Mouse (Mus musculus) adrenal gland, postnatal 10 days (tissue): ENCODE data around the gene Cdh23. TPM values are rescaled to one million over a fixed set of nuclear protein-coding genes. Genes with fewer than 3 reads are reported as not detected.

Experiments used
- DNase-seq: peaks from one replicate; pipeline ENCODE4 v3.0.0; 2021; ENCODE audit warnings: mixed read lengths
- total RNA-seq, 2 experiments: library from RNA; stranded (reverse); gene quantifications; 2 replicates each; pipeline ENCODE4 v1.2.3; 2021

Cdh23 gene
- total RNA-seq, 2 experiments from 2014 or later = 2.5 to 7.2 TPM

DNA sequence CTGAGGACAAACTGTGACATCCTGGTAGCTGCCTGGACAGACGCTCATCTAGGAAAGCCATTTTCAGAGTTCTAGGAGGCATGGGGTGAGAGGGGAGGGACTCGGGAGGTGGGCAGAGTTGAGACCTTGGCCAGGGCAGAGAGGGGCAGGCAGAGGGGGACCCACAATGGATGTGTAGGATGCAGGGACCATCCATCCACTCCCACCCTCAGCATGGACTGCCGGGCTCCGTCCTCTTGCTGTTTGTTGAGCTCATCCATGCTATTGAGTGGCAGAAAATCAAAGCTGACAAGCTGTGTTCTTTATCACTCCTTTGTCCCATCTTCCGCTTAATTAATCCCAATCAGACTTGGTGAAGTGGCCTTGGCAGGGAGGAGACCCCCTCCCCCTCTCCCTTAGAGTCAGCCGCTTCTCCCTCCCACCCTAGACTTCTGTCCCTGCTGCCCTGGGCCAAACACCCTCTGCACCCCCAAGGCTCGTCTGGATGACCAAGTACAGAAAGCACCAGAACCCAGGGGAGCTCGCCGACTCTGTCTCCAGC, 222.4 kb downstream of the Cdh23 start:
- no peak for DNase-seq

DNA sequence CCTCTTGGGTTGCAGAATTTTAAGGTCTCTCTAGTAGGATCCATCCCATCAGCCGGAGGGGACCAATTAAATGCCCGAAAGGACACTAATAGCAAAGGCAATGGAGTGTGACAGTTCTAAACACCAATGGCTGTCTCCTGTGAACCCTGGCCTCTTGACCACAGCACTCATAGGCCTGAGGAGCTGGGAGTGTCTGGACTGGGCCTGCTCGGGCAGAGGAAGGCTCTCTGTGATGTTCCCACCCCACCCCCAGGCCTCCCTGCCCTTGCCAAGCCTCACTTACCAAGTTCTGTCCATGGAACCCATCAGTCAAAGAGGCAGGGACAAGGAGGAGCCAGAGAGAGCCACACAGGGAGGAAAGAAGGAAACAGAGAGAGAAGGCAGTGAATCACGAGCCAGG, 228.5 kb downstream of the Cdh23 start:
- no peak for DNase-seq

DNA sequence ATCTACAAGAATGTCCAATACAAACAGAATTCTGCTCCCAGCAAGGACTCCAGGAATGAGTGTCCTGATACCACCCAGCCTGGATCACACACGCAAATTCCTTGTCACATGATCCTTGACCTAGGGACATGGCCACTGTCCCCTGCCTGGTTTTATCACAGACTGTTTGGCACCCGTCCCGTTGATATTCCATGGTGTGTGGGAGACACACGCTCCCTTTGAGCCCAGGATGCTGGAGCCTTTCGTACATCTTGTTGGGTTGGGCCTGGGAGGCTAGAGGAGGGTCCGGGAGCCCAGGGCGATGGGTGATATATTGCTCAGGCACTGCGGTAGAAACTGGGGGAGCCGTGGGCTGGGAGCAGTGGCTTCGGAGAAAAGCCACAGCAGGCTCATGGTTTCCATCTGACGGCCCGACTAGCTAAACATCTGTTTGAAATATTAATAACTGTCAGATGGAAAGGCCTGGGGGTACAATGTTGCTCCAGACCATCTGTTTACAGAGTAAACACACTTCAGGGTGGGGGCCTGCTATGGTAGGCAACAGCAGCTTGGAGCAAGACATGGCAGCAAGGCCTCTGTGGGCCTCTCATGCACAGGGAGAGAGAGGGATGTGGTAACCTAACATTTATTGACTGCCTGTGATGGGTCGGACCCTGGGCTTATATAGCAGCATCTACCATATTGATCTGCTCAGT, 232.2 kb downstream of the Cdh23 start:
- no peak for DNase-seq

DNA sequence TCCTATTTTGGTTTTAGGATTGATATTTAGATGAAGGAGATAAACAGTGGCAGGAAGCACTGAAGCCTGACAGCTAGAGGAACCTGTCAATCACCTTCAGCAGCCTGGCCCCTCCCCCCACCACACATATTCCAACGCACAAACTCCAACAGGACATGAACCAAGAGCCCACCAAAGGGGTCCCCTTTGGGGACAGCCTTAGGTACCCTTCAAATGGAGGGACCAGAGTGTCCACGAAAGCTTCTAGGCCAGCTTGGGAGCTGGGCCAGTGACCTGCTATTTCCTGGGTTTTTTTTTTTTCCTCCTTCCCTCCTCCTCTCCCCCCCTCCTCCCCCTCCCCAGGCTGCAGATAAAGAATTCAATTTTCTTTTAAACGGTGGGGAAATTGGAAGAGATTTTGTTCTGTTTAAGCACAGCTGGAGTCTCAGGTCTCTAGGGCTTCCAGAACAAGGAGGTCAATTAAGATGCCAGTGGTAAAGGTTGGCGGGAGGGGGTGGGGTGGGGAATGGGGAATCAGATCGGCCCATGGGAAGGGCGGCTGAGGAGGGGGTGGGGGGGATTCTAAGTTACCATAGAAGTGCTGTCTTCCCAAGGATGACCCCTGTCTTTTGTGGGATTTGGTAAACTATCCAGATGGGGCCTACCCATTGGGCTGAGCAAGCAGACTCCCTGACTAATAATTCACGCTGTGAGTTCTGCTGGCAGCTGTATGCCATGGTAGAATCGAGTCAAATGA, 239.5 kb downstream of the Cdh23 start:
- DNase-seq = no peak

DNA sequence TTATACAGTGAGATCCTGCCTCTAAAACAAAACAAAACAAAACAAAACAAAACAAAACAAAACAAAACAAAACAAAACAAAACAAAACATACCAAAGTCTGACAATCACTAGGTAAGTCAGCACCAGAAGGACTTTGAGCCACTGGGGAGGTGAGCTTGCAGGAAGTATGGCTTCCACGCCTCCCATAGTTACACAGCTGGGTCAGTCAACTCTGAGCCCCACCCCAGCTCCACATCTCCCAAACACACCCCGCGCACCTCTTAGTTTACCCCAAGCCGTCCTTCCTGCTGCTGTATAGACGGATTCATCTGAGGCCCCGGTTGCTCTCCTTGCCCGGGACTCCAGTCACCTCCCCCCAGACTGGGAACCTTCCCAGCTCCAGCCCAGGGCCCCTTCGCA, 241.1 kb downstream of the Cdh23 start:
- no peak for DNase-seq

DNA sequence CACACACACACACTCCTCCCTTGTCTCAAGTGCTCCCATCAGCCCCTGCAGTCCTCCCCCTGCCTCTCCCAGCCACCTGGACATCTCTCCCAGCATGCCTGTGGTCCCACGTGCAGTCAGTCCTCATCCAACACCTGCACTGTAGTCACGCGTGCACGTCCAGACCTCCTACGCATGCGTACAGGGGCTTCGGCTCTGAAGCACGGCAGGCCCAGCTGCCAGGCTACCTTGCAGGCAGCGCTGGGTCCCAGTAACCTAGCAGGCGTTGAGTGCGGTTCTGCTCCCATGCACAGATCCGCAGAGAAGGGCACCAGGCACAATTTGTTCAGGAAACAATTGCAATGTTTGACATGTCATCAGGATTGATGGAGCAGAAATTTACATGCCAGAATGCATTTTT, 249.1 kb downstream of the Cdh23 start:
- DNase-seq = no peak

DNA sequence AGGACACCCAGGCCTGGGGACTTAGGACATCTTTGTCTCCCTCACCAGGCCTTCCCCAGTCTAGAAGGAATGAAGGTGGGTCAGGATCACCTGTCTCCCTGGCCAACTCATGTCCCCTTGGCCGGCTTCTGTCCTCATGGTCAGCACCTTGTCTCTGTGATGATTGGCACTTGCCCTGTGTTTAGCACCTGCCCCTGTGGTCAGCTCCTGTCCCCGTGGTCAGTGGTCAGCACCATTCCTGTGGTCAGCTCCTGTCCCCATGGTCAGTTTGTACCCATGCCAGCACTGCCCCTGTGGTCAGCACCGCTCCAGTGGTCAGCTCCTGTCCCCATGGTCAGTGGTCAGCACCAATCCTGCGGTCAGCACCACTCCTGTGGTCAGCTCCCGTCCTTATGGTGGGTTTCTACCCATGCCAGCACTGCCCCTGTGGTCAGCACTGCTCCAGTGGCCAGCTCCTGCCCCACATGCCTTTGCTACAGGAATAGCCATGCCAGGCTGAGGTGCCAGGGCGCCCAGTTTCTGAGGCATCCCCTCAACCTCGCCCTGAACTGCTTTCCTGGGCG, 251.2 kb downstream of the Cdh23 start:
- DNase-seq = peak; percentile 81

DNA sequence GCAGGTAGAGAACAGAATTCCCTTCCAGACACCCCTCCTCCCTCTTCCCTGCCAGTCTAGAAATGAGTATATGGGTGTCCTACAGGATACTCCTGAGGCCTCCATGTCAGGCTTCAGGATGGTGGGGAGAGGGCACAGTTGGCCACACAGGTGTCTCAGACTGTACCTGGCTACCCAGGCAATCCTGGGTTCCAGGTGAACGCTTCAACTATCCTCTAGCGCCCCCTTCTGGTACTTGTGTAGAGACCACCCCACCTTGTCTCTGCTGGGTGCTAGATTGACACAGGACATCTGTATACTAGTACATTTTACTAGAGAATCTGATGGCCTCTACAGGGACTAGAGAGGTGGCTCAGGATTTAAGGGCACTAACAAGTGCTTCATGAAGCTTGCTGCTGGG, 253.2 kb downstream of the Cdh23 start:
- DNase-seq = no peak

DNA sequence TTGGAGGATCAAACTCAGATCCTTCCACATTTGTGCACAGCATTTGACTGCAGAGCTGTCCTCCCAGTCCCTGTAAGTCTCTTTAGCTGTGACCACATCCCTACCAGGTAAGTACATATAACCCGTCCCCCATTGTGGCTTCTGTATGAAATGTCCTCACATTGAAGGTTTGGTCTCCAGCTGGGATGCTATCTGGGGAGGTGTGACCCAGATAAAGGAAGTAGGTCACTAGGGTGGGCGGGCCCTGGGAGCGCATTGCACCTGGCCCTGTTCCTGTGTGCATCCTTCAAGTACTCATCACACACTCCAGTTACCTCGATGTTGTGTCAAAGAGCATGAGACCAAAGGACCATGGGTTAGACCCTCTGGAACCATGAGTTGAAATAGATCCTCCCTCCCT, 254.0 kb downstream of the Cdh23 start:
- DNase-seq = no peak

DNA sequence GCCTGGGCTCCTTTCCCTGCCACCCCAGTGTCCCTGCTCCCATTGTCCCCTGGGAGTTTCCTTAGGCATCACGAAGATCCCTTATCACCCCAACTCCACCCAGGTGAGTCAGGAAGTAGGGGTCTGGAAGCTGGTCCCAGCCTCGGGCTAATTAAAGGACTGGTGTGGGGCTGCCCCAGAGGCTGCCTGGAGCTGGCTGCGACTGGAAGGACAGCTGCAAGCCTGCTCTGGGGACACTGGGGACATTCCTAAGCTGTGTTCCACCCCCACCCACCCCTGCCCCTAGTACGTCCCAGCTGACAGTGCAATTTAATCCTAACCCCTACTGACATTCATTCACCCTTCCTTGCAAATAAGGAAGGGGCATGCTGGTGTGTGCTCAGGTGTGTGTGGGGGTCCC, 263.6 kb downstream of the Cdh23 start:
- DNase-seq = no peak

DNA sequence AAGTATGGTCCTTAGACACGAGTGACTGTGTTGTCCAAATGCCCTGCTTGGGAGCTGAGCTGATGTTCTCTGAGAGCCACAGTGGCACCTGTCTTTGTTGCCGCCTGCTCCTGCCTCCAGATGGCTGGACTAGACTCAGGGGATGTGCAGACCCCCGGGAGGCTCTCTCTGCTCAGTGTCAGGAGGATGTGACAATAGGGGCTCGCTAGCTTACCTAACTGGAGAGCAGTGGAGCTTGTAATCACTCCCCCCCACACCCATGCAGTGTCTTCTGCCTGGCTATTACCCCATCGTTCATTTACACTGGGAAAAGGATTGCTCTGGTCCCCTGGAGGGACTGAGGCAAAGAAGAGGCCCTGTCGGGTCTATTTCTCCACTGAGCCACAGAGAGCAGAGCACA, 265.7 kb downstream of the Cdh23 start:
- no peak for DNase-seq

DNA sequence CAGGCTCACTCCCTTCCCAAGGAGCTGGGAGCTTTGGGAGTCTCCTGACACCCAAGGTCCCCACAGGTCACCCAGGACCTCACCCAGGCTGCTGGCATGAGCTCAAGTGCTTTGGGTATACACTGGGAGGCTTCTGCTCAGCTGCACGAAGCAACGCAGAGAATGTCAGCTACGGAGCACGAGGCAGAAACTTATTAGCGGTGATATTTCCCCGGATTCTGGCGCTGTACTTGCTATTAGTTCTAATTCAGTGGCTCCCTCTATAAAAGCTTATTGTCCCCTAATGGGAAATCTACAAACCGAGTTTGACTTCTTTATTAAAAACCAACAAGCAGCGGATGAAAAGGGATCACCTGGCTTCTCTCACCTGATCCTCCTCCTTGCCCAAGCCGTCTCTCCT, 266.3 kb downstream of the Cdh23 start:
- DNase-seq = no peak

DNA sequence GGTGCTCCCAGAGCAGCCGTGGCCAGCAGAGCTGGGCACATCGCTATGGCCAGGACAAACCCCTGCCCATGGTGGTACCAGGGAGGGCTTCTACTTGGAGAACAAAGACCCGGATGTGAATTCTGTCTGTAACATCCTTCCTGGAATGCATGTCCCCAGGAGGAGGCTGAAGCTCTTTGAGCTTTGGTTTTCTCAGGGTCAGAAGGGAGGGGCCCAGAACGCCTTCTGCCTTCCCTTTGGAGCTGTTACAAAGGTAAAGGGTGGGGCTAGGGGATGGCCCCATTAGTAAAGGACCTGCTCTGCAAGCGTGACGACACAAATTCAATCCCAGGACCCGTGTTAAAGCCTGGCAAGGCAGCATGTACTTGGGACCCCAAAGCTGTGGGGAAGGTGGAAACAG, 273.5 kb downstream of the Cdh23 start:
- DNase-seq = no peak

DNA sequence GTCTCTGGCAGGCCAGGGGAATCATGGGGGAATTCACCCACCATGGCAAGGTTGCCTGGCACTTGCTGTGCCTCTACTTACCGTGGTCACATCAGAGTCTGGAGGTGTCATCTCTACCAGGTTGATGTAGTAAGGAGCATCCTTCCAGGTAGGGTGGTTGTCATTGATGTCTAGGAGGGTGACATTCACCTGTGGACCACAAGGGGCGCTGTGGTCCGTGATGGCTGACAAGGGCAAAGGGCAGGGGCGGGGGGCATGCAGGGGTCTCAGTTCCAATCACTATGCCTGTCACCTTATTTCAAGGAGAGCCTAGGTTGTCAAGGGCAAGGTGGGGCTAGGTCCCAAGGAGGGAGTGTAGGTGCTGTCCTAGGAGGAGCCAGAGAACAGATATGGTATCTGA, 276.7 kb downstream of the Cdh23 start:
- DNase-seq = no peak

DNA sequence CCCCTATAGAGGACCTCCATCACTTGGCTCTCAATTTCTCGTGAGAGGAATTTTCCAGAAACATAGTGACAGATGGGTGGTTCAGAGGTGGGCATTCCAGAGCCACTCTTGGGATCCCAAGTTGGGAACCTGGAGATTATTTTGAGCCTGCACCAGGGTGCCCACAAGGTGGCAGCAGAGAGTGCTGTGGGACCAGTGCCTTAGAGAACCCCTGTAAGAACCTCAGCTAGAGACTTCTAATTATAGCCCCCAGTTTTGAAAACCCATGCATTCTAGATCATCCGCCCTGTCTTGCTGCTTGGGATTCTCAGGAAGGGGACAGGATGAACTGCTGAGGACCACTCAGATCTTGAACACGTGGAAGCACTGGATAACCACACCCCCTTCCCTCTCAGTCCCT, 278.2 kb downstream of the Cdh23 start:
- peak; percentile 80 for DNase-seq

DNA sequence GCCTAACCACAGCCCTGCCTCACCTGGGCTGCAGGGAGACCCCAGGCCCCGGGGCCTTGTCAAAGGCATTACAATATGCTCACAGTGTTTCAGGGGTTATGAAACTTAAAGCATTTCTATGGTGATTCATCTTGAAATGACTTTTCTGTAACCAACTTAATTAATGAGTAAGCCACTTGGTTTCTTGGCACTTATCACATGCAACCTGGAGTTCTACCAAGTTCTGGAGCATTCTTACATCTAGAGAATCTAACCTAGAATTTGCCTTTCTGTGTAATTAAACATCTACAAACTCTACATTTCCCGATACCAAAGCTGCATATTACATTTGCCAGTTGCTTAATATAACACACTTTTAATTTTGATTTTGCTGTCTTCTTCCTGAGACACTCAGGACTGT, 279.2 kb downstream of the Cdh23 start:
- no peak for DNase-seq

DNA sequence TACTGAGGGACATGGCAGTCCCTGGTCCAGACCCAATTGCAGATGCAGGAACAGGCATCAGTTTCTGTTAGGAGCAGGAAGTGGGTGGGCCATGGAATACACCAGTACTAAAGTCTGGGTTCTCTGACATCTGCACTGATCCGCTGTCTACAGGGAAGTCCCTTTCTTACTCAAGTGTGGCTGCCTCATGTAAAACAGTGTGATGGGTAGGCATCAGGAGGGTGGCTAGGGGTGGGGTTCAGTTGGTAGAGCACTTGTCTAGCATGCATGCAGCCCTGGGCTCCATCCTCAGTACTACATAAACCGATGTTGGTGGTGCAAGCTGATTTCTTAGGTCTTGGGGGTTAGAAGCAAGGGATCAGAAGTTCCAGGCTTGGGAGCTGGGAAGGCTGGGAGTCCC, 282.5 kb downstream of the Cdh23 start:
- no peak for DNase-seq

DNA sequence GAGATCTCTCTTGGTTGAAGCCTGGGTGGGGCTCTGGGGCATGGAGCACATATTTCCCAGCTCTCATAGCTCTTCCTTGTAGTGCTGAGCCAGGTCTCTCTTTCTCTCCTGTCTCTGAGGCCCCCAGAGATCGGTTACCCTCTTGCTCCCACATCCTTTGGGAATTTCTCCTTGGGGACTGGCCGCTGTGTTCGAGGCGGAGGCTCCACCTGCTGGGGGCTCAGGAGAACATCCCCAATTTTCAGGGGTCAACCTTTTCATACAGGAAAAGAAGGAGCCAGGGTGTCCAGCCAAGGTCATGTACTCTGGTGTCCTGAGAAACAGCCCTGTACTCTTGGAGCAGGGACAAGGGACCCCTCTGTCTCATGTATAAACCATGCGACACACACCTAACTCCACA, 284.5 kb downstream of the Cdh23 start:
- DNase-seq = peak; percentile 18

DNA sequence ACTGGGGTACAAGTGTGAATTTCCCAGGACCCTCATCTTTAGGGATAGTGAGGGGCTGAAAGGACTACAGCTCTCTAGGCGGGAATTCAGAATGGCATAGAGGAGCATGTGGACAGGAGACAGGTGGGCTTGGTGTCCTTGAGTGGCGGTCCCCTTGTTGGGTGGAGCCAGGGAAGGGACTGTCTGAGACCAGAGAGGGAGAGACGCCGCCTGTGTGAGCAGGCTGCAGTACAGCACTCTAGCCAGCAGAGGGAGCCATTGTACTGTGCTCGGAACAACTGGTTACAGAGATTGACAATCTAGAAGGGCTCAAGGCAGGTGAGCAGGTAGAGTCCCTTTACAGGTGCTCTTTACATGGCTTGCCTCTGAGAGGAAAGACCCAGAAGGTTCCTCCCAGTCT, 288.5 kb downstream of the Cdh23 start:
- DNase-seq = peak; percentile 80

DNA sequence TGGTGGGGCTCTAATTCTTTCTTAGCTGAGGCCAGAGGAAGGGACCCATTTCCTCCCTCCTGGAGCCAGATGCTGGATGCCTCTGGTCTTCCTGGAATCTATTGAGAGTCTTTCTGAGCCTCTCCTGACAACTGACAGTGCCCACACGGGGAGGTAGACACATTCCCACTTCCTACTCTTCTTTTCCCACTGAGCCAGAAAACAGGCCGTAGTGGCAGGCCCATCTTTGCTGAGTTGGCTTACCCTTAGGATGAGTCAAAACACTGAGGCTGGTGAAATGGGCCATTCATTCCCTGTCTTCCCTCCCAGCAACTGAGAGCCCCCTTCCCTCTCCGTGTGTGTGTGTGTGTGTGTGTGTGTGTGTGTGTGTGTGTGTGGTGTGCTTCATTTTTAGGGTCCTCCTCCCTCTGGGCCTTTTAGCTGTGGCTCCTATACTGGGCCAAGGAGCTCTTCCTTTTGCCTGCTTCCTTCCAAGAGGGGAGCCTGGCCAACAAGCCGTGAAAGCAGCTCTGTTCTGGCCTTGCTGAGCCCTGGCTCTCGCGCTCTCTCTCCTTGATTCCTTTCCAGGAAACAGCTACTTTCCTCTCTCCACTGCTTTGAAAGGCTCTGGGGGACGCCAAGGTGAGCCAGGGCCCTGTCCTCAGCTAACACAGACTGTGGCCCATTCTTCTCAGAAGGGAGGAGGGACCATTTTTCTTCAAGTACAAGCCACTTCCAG, 290.7 kb downstream of the Cdh23 start:
- peak; percentile 35 for DNase-seq

DNA sequence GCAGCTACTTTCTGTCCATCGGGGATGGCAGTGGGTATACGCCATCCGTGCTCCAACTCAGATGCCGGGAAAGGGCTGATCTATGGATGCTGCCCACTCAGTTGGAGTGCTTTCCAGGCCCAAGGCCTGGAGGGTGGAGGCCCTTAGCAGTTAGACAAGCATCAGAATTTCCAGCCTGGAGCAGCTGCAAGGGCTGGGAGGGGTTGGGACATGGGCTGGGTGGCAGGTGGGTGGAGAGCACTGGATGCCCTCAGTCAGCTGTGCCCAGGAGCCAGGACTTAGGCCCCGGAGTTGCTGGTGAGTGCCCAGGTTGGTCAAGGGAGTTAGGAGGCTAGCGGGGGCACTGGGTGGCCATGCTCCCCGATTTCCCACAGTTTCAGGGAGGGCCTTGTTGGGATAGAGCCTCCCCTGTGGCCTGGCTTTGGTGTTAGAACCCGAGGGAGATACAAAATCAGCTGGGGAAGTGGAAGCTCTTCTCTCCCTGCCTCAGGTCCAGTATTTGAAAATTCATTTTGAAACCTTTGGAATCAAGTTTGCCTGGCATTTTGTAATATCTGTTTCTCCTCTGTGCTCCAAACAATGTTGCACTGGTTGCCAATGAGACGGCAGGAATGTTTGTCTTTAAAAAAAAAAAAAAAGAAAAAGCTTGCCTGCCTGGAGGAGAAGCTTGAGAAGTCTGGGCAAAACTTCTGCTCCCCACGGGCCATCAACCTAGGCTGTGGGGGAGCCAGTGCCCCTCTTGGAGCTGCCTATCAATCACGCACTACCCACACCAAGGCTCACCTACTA, 295.6 kb downstream of the Cdh23 start:
- DNase-seq = no peak

DNA sequence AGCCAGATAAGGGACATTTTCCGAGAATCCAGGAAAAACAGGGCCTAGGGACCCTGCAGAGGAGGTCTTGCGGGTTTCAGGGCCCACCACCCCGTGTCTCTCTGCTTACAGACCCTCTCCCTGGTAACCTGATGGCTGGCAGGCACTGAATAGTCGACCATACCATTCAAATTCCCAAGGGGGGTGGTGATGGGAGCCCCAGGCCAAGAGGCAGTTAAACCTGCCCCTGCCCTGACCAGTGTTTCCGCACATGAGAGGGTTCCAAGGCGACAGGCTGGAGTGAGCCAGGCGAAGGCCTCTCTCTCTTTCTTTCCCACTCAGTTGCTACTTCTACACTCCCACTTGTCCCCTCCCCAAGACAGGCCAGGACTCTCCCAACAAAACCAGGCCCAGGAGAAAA, 296.8 kb downstream of the Cdh23 start, which contains the start of gene Gm17455:
Gene Gm17455, plus strand, starts transcription at position 278 of the 400 bp plus-strand sequence.
- no peak for DNase-seq
